Mouse (Mus musculus) brain, embryonic 14.5 days (tissue): ENCODE results near the gene Ccdc141.

ENCODE experiments used
- CTCF ChIP-seq: fragments of 200-500 bp; IDR thresholded peaks from 2 replicates; pipeline ENCODE4 v1.5.1; 2012; ENCODE audit warnings: inconsistent platforms, mild to moderate bottlenecking, moderate library complexity, borderline replicate concordance; ENCODE audit not compliant: insufficient read depth, insufficient read length; ENCODE audit errors: extremely low read depth
- POLR2A ChIP-seq: fragments of 200-500 bp; IDR thresholded peaks from 2 replicates; pipeline ENCODE4 v1.6.1; 2012; ENCODE audit warnings: mild to moderate bottlenecking, inconsistent platforms, borderline replicate concordance; ENCODE audit not compliant: poor library complexity, insufficient read depth, insufficient read length, severe bottlenecking; ENCODE audit errors: extremely low read depth

DNA sequence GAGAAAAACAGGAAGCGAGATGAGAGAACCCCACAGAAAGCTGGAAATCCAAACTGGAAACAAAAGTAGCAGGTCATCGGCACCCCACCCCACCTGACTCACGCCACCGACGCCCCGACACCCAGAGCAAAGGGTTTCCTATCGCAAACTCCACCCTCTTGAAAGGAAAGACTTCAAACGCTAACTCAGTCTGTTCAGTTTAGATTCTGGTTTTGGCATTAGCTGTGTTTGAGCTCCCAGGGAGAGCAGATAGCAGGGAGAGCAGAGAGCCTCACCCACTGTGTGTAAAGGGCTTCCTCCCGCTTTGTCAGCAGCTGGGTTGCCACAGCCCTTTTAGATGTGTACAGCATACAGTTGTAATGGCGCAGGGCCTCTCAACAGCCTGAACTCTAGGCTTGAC is 6.0 kb upstream of the Ccdc141 start:
- no peak for TF ChIP-seq POLR2A
- no peak for TF ChIP-seq CTCF
